In the genomic region with DNA sequence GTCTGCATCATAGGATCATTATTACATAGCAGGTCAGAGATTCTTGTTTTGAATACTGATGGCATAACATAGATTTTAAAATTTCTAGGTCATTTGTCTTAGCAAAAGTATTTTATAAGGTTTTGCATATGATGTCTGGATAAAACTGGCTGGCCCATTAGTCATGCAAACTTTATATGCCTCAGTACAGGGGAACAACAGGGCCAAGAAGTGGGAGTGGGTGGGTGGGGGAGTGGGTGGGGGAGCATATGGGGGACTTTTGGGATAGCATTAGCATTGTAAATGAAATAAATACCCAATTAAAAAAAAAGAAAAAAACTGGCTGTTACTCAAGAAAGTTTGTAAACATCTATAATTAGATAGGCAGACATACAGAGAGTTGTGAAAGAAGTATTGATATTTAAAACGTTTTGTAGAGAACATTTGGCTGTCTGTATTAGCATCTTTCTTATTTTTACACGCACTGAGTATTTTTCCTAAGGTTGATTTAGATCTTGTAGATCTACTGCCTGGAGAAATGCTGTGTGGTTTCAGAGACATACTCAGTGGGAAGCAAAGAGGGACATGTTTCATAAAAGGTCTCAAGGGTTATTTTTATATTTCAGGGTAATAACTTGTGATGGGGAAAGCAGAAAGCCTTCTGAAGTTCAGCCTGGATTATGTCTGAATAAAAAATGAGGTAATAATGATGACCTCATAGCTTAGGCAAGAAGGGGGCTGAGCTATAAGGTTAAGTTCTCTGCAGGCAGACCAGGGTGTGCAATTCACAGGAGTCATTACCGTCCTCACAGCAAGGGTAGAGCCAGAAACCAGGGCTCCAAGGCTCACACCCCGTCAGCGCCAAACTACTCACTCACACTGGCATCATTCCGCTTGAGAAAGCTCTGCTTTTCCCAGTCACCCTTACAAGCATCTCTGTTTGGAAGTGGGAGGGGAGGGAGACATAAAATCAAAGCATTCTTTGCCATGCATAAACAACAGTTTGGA, we compare ENCODE assay signal across 20 mouse cellular contexts.
DNase-seq lines count a peak whose midpoint lies in the region; ATAC-seq lines count a peak whose summit lies in the region.
"Had no signal": no experiment of that assay in that cellular context is flagged by ENCODE, and none has a peak within 500 bp of the region (broad histone marks: within the 10 kb centered on the region; RNA-seq: fewer than 3 reads in every experiment).

No protein-coding gene starts in this region.

- H3K27me3 ChIP-seq in lung, embryonic 15.5 days: no peaks in the 10 kb centered on the region
- no peaks in the 10 kb centered on the region for H3K27me3 ChIP-seq in neural tube, embryonic 14.5 days (ENCODE audit: control insufficient read depth, insufficient read depth, low read length)
- H3K27me3 ChIP-seq in forebrain, embryonic 16.5 days (replicated peaks; ENCODE audit: control insufficient read depth, insufficient read depth, low read length): no peaks in the 10 kb centered on the region
- H3K27me3 ChIP-seq: liver, embryonic 12.5 days; neural tube, embryonic 12.5 days had no signal

- ATAC-seq in lung, embryonic 15.5 days (ENCODE audit: borderline replicate concordance, extremely low read depth, low FRiP score, low TSS enrichment): peak; percentile 81
- ATAC-seq in neural tube, embryonic 14.5 days (ENCODE audit: low read depth): peak; percentile 66
- peak; percentile 90 for ATAC-seq in forebrain, embryonic 16.5 days
- ATAC-seq: inflammation-experienced regulatory T-cells, adult 6 months; liver, embryonic 12.5 days had no signal

- DNase-seq in lung, adult 18-20 months: no peak
- DNase-seq in neural tube, embryonic 10.5 days (ENCODE audit: extremely low spot score, low spot score): no peak
- DNase-seq in retina, postnatal 1 day: peak; percentile 17
- no peak for DNase-seq in yolk sac, embryonic 10.5 days (ENCODE audit: low spot score)
- DNase-seq in heart, postnatal 14 days: no peak
- DNase-seq: cerebellum, adult 18-20 months; cerebellum, postnatal 36 days; heart, adult 18-20 months; kidney, adult 8-10 months; kidney, postnatal 4 days; lung, postnatal 4 days; thymus, postnatal 36 days had no signal

- H3K9me3 ChIP-seq in lung, embryonic 15.5 days: no peaks in the 10 kb centered on the region
- H3K9me3 ChIP-seq in neural tube, embryonic 14.5 days (ENCODE audit: control insufficient read depth, low read length): no peaks in the 10 kb centered on the region
- H3K9me3 ChIP-seq in forebrain, embryonic 16.5 days (ENCODE audit: control insufficient read depth, low read length): no peaks in the 10 kb centered on the region
- H3K9me3 ChIP-seq: hindbrain, embryonic 10.5 days; liver, embryonic 12.5 days; neural tube, embryonic 12.5 days had no signal

- intact Hi-C loops in heart, postnatal 14 days (cut with DNase I): no loop called here

- no peaks in the 10 kb centered on the region for H3K36me3 ChIP-seq in lung, embryonic 15.5 days
- H3K36me3 ChIP-seq in neural tube, embryonic 14.5 days (ENCODE audit: control insufficient read depth, insufficient read depth, low read length): no peaks in the 10 kb centered on the region
- no peaks in the 10 kb centered on the region for H3K36me3 ChIP-seq in forebrain, embryonic 16.5 days (ENCODE audit: control insufficient read depth, insufficient read depth)
- H3K36me3 ChIP-seq: hindbrain, embryonic 10.5 days; liver, embryonic 12.5 days; neural tube, embryonic 12.5 days had no signal

- H3K4me1 ChIP-seq in lung, embryonic 15.5 days: no peaks in the 10 kb centered on the region
- no peaks in the 10 kb centered on the region for H3K4me1 ChIP-seq in neural tube, embryonic 14.5 days (ENCODE audit: control insufficient read depth, insufficient read depth, low read length)
- peaks cover 8% of the 10 kb centered on the region for H3K4me1 ChIP-seq in forebrain, embryonic 16.5 days (replicated peaks; ENCODE audit: control insufficient read depth, insufficient read depth, low read length)
- H3K4me1 ChIP-seq: hindbrain, embryonic 10.5 days; liver, embryonic 12.5 days; neural tube, embryonic 12.5 days had no signal

- H3K4me3 ChIP-seq in lung, embryonic 15.5 days: no peak overlapping the region
- no peak overlapping the region for H3K4me3 ChIP-seq in neural tube, embryonic 14.5 days (ENCODE audit: low read depth, low read length)
- H3K4me3 ChIP-seq in forebrain, embryonic 16.5 days (replicated peaks; ENCODE audit: low read length): no peak overlapping the region
- H3K4me3 ChIP-seq: erythroblast, embryonic 14.5 days; hindbrain, embryonic 10.5 days; liver, embryonic 12.5 days; neural tube, embryonic 12.5 days had no signal

- no peak overlapping the region; the same call in 1 of the 2 replicates for H3K4me2 ChIP-seq in lung, embryonic 15.5 days
- no peak overlapping the region for H3K4me2 ChIP-seq in neural tube, embryonic 14.5 days (ENCODE audit: low read depth, low read length)
- no peak overlapping the region; the same call in 1 of the 2 replicates for H3K4me2 ChIP-seq in forebrain, embryonic 16.5 days (ENCODE audit: low read length)
- H3K4me2 ChIP-seq: liver, embryonic 12.5 days; neural tube, embryonic 12.5 days had no signal

- H3K27ac ChIP-seq in lung, embryonic 15.5 days: no peak overlapping the region
- H3K27ac ChIP-seq in neural tube, embryonic 14.5 days (ENCODE audit: low read depth, low read length): 0 out of 2 replicates have a peak overlapping the region, but pooled peaks have one; percentile 39
- H3K27ac ChIP-seq in forebrain, embryonic 16.5 days (ENCODE audit: low read length): no peak overlapping the region
- H3K27ac ChIP-seq: hindbrain, embryonic 10.5 days; liver, embryonic 12.5 days; neural tube, embryonic 12.5 days had no signal

- no peak overlapping the region for H3K9ac ChIP-seq in lung, embryonic 15.5 days
- H3K9ac ChIP-seq in neural tube, embryonic 14.5 days (replicated peaks; ENCODE audit: low read depth, low read length): no peak overlapping the region
- no peak overlapping the region for H3K9ac ChIP-seq in forebrain, embryonic 16.5 days (replicated peaks; ENCODE audit: low read depth, low read length)
- H3K9ac ChIP-seq: liver, embryonic 12.5 days; neural tube, embryonic 12.5 days had no signal

- WGBS in lung, embryonic 15.5 days: 32% methylated on average over 6 of the region's 6 CpGs
- WGBS in neural tube, embryonic 14.5 days: 34% methylated on average over 6 of the region's 6 CpGs
- WGBS in forebrain, embryonic 16.5 days: 14% methylated on average over 6 of the region's 6 CpGs
